Mouse (Mus musculus) heart, adult 2 months (tissue): ENCODE results near the gene Vrk1.

Source experiments
- CTCF ChIP-seq: fragments of 200-600 bp; IDR thresholded peaks from 2 replicates; pipeline ENCODE4 v1.8.1; 2022; ENCODE audit warnings: antibody characterized with exemption, mild to moderate bottlenecking, moderate library complexity
- EP300 ChIP-seq: fragments of 200-500 bp; IDR thresholded peaks from 2 replicates; pipeline ENCODE4 v1.6.1; 2011; ENCODE audit warnings: low read depth, low read length, control low read depth; ENCODE audit not compliant: insufficient read depth
- POLR2A ChIP-seq: fragments of 200-500 bp; IDR thresholded peaks from 2 replicates; pipeline ENCODE4 v1.6.1; 2011; ENCODE audit warnings: mild to moderate bottlenecking, low read depth, low read length, control low read depth; ENCODE audit not compliant: insufficient read depth

DNA sequence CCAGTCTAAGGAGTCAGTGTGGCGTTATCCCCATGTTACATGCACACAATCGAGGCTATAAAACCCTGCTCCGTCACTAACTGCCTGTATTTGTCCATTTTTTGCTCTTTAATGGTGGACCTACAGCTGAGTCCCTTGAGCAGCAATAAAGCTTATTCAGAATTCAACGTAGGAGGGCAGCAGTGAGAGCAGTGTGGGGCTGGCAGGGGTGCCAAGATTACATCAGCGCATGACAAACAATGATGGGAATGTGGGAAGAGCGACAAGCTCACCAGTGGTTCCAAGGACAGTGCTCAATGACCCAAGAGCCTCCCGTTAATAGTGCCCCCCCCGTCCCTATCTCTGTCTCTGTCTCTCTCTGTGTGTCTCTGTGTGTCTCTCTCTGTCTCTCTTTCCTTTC is 8.3 kb upstream of the Vrk1 start:
- TF ChIP-seq POLR2A = no peak
- TF ChIP-seq EP300 = no peak
- 0 out of 2 replicates have a peak, but pooled peaks have one; percentile 8 for TF ChIP-seq CTCF
